Mouse (Mus musculus) heart, postnatal 0 days (tissue): ENCODE measurements around the gene Zbtb18.

ENCODE experiments used
- CTCF ChIP-seq: IDR thresholded peaks from 2 replicates; pipeline ENCODE4 v1.5.1; 2016; ENCODE audit warnings: antibody characterized with exemption, control low read depth, low read depth
- EP300 ChIP-seq: IDR thresholded peaks from 2 replicates; pipeline ENCODE4 v1.6.1; 2016; ENCODE audit warnings: antibody characterized with exemption, low read depth

GRCm38 (mm10) chr1:177494913-177495542, 52.9 kb downstream of the Zbtb18 start:
- TF ChIP-seq CTCF (no peak), EP300 (no peak)
